Mouse (Mus musculus): ENCODE measurements at regions not wholly inside any gene's neighbourhood (a gene's known extent, or its start where the extent isn't known, plus 50 kb on each side); places are given as distances from the start of the nearest gene placed in this dataset.

DNA sequence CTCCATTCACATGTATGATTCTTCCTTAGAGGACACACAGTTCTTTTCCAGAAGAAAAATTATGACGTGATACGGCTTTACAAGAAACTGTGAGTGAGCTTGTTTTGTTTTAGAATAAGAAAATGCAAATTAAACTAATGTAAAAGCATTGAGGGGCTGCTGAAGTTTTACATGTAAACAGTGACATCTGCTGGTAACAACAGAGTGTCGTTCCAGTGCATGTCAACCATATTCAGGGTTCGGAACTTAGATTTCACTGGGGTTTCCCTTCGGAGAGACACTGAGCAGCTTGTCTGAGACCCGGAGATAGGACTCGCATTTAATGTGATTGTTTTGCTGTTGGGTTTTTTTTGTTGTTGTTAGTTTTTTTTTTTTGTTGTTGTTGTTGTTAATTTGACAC is 148.4 kb upstream of the Ube3a start:
- peak; percentile 74; the same call in 1 of the 2 replicates for ATAC-seq (ENCODE audit: low FRiP score)
- Histone ChIP-seq H3K9me3 (0 out of 2 replicates have a peak, but pooled peaks cover 5% of the 10 kb centered on the region), H3K4me2 (no peak overlapping the region), H3K4me1 (replicated peaks) (no peaks in the 10 kb centered on the region), H3K9ac (no peak overlapping the region), H3K27me3 (no peaks in the 10 kb centered on the region), H3K27ac (no peak overlapping the region), H3K36me3 (no peaks in the 10 kb centered on the region), H3K4me3 (no peak overlapping the region)
- 54% methylated on average over 7 of the region's 7 CpGs for WGBS
